Mouse (Mus musculus): ENCODE measurements at regions not wholly inside any gene's neighbourhood (a gene's known extent, or its start where the extent isn't known, plus 50 kb on each side); places are given as distances from the start of the nearest gene placed in this dataset.

DNA sequence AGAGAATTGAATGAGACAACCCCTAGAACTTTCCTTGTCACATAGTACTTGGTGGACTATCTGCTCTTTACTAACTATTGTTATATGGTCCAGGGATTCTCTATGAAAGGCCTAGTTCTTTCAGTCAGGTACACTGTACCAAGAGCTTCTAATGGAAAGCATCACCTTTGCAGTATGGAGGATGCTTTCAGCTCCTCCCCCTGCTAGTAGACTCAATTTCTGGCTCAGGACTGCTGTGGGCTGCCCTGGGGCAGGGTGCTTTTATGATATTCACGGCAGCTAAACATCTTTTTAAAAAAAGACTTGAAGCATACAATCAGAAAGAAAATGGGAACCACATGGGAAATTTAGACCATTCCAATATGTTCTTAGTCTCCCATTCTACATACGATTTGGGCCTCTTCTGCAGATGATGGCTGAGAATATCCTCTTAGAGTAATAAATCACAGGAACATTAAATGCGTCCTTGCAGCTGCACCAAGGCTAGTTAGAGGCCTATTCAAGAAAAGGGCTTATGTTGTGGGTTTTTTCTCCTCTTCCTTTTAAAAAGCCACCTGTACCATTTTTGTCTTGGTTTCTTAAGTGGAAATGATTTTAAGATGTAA is 61.7 kb upstream of the 6030498E09Rik start:
- no peak for ATAC-seq (ENCODE audit: insufficient number of reproducible peaks, low FRiP score, low TSS enrichment, low read depth)
- no peak overlapping the region for H3K9ac ChIP-seq
- H3K4me2 ChIP-seq = no peak overlapping the region
- H3K4me3 ChIP-seq = no peak overlapping the region
- 35% methylated on average over 3 of the region's 3 CpGs for WGBS
- no peaks in the 10 kb centered on the region for H3K4me1 ChIP-seq
- no peaks in the 10 kb centered on the region for H3K27me3 ChIP-seq
- peak overlapping the region; percentile 22; the same call in 1 of the 2 replicates for H3K27ac ChIP-seq
- H3K9me3 ChIP-seq = no peaks in the 10 kb centered on the region
- no peaks in the 10 kb centered on the region for H3K36me3 ChIP-seq

DNA sequence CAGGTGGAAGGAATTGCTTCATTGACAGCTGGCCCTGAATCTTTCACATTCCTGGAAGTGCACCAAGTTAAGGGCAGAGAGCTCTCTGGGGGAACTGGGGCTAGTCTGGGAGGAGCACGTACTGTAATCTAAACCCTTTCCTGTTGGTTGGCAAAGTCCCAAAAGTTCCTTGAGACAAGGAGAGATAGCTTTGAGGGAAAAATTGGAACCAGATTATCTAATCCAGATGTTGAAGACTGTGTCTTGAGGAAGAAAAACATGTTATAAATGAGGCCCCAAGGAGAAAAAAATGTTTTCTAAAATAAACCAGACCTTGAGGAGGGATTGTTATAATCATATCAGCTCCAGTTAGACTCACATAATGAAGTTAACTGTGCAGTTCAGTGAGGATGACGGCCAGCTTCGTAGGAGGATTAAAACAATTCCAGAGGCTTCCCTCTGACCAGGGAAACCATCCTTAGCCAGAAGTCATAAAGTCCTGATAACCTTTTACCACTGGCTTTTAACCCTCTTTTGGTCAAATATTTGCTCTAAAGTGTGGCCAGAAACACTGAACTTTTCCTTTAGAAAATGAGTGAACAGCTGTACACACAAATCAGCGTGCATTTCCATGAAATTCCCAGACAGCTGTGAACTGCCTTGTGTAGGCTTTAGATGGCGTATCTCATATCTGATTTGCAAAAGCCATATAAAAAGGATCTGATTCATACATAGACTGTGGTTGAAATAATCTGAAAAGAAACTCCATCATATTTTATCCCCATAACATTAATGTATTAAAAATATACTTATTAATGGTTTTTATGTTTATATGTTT is 60.8 kb upstream of the 6030498E09Rik start:
- no peak overlapping the region for H3K27ac ChIP-seq
- H3K4me2 ChIP-seq = no peak overlapping the region
- H3K4me3 ChIP-seq = no peak overlapping the region
- no peak overlapping the region for H3K9ac ChIP-seq
- 0 out of 2 replicates have a peak, but pooled peaks have one; percentile 67 for ATAC-seq (ENCODE audit: insufficient number of reproducible peaks, low FRiP score, low TSS enrichment, low read depth)
- WGBS = 35% methylated on average over 5 of the region's 5 CpGs
- H3K36me3 ChIP-seq = no peaks in the 10 kb centered on the region
- no peaks in the 10 kb centered on the region for H3K27me3 ChIP-seq
- no peaks in the 10 kb centered on the region for H3K9me3 ChIP-seq
- no peaks in the 10 kb centered on the region for H3K4me1 ChIP-seq

Data from limb, embryonic 15.5 days (tissue).